Mouse (Mus musculus) heart, postnatal 25 days (tissue): ENCODE results near the gene Mr1. TPM values are rescaled to one million over a fixed set of nuclear protein-coding genes. Genes with fewer than 3 reads are reported as not detected.

ENCODE experiments used
- DNase-seq: peaks from one replicate; pipeline ENCODE4 v3.0.0; 2022; ENCODE audit warnings: low spot score
- intact Hi-C: fragments of 180-260 bp; cut with DNase I; formaldehyde crosslinking; loops from one replicate; pipeline ENCODE4 v1.15.1; 2025
- total RNA-seq, 2 experiments: library from RNA; stranded (reverse); gene quantifications; 2 replicates each; pipeline ENCODE4 v1.2.3; 2021

Mr1 gene
- total RNA-seq, 2 experiments from 2014 or later, result 5.9 to 6.4 TPM

DNA sequence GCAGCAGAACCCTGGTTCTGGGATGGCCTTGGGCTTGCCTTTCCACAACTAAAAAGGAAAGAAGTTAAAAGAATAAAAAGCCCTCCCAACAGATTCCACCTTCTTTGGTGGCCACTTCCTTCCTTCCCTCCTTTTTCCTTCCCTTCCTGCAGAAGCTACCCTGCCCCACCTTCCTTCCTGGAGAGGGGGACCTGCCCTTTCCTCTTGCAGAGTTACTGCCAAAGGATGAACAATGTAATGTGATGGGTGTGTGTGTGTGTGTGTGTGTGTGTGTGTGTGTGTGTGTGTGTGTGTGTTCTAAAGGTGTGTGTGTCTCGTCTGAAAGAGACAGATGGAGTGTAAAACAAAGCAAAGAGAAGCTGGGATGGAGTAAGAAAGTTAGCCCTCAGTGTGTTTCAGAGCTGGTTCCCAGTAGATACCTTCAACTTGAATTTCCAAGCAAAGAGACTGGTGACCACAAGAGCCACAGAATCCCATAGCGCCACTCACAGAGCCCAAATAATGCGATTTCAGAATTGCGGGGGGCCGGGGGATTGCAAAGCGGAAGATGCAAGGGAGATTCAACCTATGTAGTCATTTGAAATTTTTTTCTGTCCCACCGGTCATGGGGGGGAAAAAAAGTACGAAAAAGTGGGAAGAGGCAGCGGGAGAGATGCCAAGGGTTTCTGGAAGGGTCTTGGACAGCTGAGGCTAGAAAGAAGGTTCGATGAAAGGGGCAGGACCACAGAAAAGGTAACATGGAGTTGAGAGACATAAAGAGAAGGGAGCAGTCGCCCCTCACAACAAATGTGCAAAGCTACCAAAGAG is 64.3 kb downstream of the Mr1 start:
- no peak for DNase-seq
- intact Hi-C loops, result no loop called here

DNA sequence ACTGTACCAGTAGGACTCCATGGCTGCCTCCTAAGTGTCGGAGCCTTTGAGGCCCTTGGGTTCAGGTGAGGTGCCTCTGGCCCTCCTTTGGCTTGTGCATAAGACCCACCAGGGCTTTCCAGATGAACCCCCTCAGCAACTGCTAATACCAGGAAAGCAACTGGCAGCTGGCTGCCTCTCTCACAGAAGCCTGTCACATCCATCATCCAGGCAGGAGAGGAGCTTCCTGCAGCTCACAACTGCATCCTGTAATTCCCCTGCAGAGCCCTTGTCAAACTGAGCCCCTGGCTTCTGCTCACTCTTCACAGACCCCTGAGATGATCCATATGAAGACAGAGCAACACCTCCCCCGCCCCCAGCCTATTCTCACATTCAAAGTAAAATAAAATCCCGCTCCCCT is 68.9 kb downstream of the Mr1 start:
- intact Hi-C loops, result no loop called here
- DNase-seq, result no peak

Other genes starting within 250 kb of the Mr1 start
- gene Ier5, start 47.2 kb downstream of the Mr1 start, total RNA-seq, result 10 to 100 TPM; 12.7 to 16.5 TPM
- 10 to 100 TPM; 25.2 to 26.5 TPM for gene Stx6, start 11.9 kb upstream of the Mr1 start, total RNA-seq
- gene BC034090, start 97.6 kb upstream of the Mr1 start, total RNA-seq, result 10 to 100 TPM; 38.0 to 41.4 TPM